Mouse (Mus musculus): ENCODE data around the gene Pdpr.
"Not testable (repeated sequence)": the region's sequence is repeated elsewhere in the genome, so short reads cannot be mapped to it uniquely, and the experiment has no call there.

The Pdpr gene

GRCm38 (mm10) chr8:111090126-111090525 lies 4.3 kb upstream of the Pdpr start:
- peak; percentile 86 for DNase-seq (ENCODE audit: low spot score)

- DNase-seq (ENCODE audit: low spot score), result no peak
Observed at GRCm38 (mm10) chr8:111091706-111092105, 2.7 kb upstream of the Pdpr start.

- DNase-seq (ENCODE audit: low spot score), result not testable (repeated sequence)
Observed at GRCm38 (mm10) chr8:111092326-111092725, 2.1 kb upstream of the Pdpr start, which contains the start of gene Clec18a. Gene Clec18a, minus strand, starts transcription at chr8:111092426.

- peak; percentile 51 for DNase-seq (ENCODE audit: low spot score)
Observed at GRCm38 (mm10) chr8:111094719-111095302, 381 bp downstream of the Pdpr start.

GRCm38 (mm10) chr8:111114891-111115290 lies 20.5 kb downstream of the Pdpr start:
- no peak for DNase-seq (ENCODE audit: low spot score)

GRCm38 (mm10) chr8:111119481-111119880 lies 25.1 kb downstream of the Pdpr start:
- DNase-seq (ENCODE audit: low spot score), result no peak

- DNase-seq (ENCODE audit: low spot score), result no peak
Observed at GRCm38 (mm10) chr8:111130756-111131155, 36.3 kb downstream of the Pdpr start.

GRCm38 (mm10) chr8:111142521-111142920 lies 48.1 kb downstream of the Pdpr start:
- no peak for DNase-seq (ENCODE audit: low spot score)

GRCm38 (mm10) chr8:111144901-111145459 lies 50.5 kb downstream of the Pdpr start:
- peak; percentile 48 for DNase-seq (ENCODE audit: low spot score)

- DNase-seq (ENCODE audit: low spot score), result peak; percentile 96
Observed at GRCm38 (mm10) chr8:111145460-111146012, 51.1 kb downstream of the Pdpr start.

GRCm38 (mm10) chr8:111155721-111156436 lies 61.4 kb downstream of the Pdpr start:
- no peak for DNase-seq (ENCODE audit: low spot score)

- DNase-seq (ENCODE audit: low spot score), result no peak
Observed at GRCm38 (mm10) chr8:111157617-111158016, 63.2 kb downstream of the Pdpr start.

GRCm38 (mm10) chr8:111171661-111172060 lies 77.2 kb downstream of the Pdpr start:
- DNase-seq (ENCODE audit: low spot score), result no peak

GRCm38 (mm10) chr8:111185472-111185947 lies 91.1 kb downstream of the Pdpr start:
- peak; percentile 84 for DNase-seq (ENCODE audit: low spot score)
